Mouse (Mus musculus): ENCODE measurements around the gene Afg3l1. TPM values are rescaled to one million over a fixed set of nuclear protein-coding genes. Genes with fewer than 3 reads are reported as not detected.

Gene Afg3l1
- polyA plus RNA-seq (2012; rRNA removed) = 13.3 and 14.2 TPM in 2 replicates

GRCm38 (mm10) chr8:123477737-123478258 lies at the start of gene Afg3l1:
Gene Afg3l1 (plus strand): TSS chr8:123477903.

GRCm38 (mm10) chr8:123514781-123515539 lies 37.3 kb downstream of the Afg3l1 start, which contains the start of gene Dbndd1:
Gene Dbndd1 (minus strand): TSS chr8:123515463.

GRCm38 (mm10) chr8:123518667-123519066 lies 41.0 kb downstream of the Afg3l1 start, which contains the start of gene Gas8:
Gene Gas8 (plus strand): TSS chr8:123518834.

Other genes with a start within 250 kb of the Afg3l1 start
- gene Spata2l, start 241.7 kb upstream of the Afg3l1 start, polyA plus RNA-seq (2012; rRNA removed) = 2.6 and 3.0 TPM in 2 replicates
- 11.1 and 11.2 TPM in 2 replicates for gene Zfp276, start 223.7 kb upstream of the Afg3l1 start, polyA plus RNA-seq (2012; rRNA removed)
- 9.4 and 12.3 TPM in 2 replicates for gene Vps9d1, start 223.6 kb upstream of the Afg3l1 start, polyA plus RNA-seq (2012; rRNA removed)
- gene Fanca, start 159.3 kb upstream of the Afg3l1 start, polyA plus RNA-seq (2012; rRNA removed) = 11.6 and 12.2 TPM in 2 replicates
- 1.7 and 1.8 TPM in 2 replicates for gene Spire2, start 145.2 kb upstream of the Afg3l1 start, polyA plus RNA-seq (2012; rRNA removed)
- 59.3 and 59.6 TPM in 2 replicates for gene Tcf25, start 104.2 kb upstream of the Afg3l1 start, polyA plus RNA-seq (2012; rRNA removed)
- gene Mc1r, start 70.8 kb upstream of the Afg3l1 start, polyA plus RNA-seq (2012; rRNA removed) = 0.01 TPM in 1 of 2 replicates, not detected in the other
- 0.24 and 0.32 TPM in 2 replicates for gene Tubb3, start 66.5 kb upstream of the Afg3l1 start, polyA plus RNA-seq (2012; rRNA removed)
- 9.1 and 9.3 TPM in 2 replicates for gene Def8, start 54.4 kb upstream of the Afg3l1 start, polyA plus RNA-seq (2012; rRNA removed)
- 0.02 and 0.06 TPM in 2 replicates for gene Dbndd1, start 37.6 kb downstream of the Afg3l1 start, polyA plus RNA-seq (2012; rRNA removed)
- 3.3 and 3.6 TPM in 2 replicates for gene Gas8, start 40.9 kb downstream of the Afg3l1 start, polyA plus RNA-seq (2012; rRNA removed)
- 6.9 and 9.4 TPM in 2 replicates for gene Rhou, start 176.0 kb downstream of the Afg3l1 start, polyA plus RNA-seq (2012; rRNA removed)